Mouse (Mus musculus): ENCODE data around the gene Lclat1. TPM values are rescaled to one million over a fixed set of nuclear protein-coding genes. Genes with fewer than 3 reads are reported as not detected.
A peak's percentile ranks its signal among the peaks of the same experiment; 100 is the strongest.

Gene Lclat1
- total and polyA plus RNA-seq, 3 experiments = 6.3 to 9.6 (median 7.0) TPM

GRCm38 (mm10) chr17:73250488-73251141, 142.8 kb downstream of the Lclat1 start:
- H3K4me2 ChIP-seq (ENCODE audit: insufficient read depth, low read depth, poor library complexity, severe bottlenecking) = peak overlapping the region; percentile 60
- H3K9ac ChIP-seq (ENCODE audit: insufficient read depth, low read depth) = peak overlapping the region; percentile 25; the same call in 1 of the 2 replicates
- H3K27me3 ChIP-seq (replicated peaks) = no peaks in the 10 kb centered on the region
- peak; percentile 93 for DNase-seq (ENCODE audit: extremely low read depth)
- dilution Hi-C loops (cut with MboI; ENCODE audit: extremely low pct_ligation_motif_present, extremely low pct_unique_long_range_greater_than_20kb, low sequenced_read_pairs) (no loop called here), in situ Hi-C loops (cut with MboI; ENCODE audit: low pct_ligation_motif_present, low pct_unique_long_range_greater_than_20kb, low sequenced_read_pairs) (no loop called here)
- no peaks in the 10 kb centered on the region for H3K9me3 ChIP-seq (replicated peaks; ENCODE audit: low read length)
- peak overlapping the region in 1 of 3 experiments; percentile 13 for H3K4me3 ChIP-seq (replicated peaks in 1 of 3; ENCODE audit: low read depth in 2 of 3, low read length in 2 of 3, poor library complexity in 1 of 3)
- H3K4me1 ChIP-seq (ENCODE audit: control insufficient read depth in 1 of 2, insufficient read depth in 2 of 2) = peaks cover 21 to 75% of the 10 kb centered on the region in 2 experiments
- no peaks in the 10 kb centered on the region for H3K79me2 ChIP-seq (replicated peaks; ENCODE audit: control insufficient read depth, extremely low read depth, insufficient read depth, poor library complexity, severe bottlenecking)
- H3K36me3 ChIP-seq (replicated peaks in 1 of 2; ENCODE audit: control insufficient read depth in 1 of 2, insufficient read depth in 1 of 2, low read length in 1 of 2) = no peaks in the 10 kb centered on the region
- H3K27ac ChIP-seq (ENCODE audit: insufficient read depth, low read depth) = peak overlapping the region; percentile 96
- TF ChIP-seq CHD1 (IDR thresholded peaks at IDR 0.05; ENCODE audit: low read depth, low read length) (no peak), CTCF (conservative IDR thresholded peaks at IDR 0.05 in 1 of 2, IDR thresholded peaks at IDR 0.05 in 1 of 2; ENCODE audit: low read depth in 2 of 2, low read length in 2 of 2) (no peak), PAX5 (IDR thresholded peaks at IDR 0.05; ENCODE audit: low read length) (no peak), E2F4 (IDR thresholded peaks at IDR 0.05; ENCODE audit: insufficient replicate concordance, low read depth, low read length) (no peak), IRF4 (IDR thresholded peaks at IDR 0.05; ENCODE audit: low read depth, low read length) (peak; percentile 97), HCFC1 (IDR thresholded peaks at IDR 0.05; ENCODE audit: low read depth, low read length) (peak; percentile 52), RAD21 (IDR thresholded peaks at IDR 0.05; ENCODE audit: low read depth, low read length) (no peak; the same call in 1 of the 2 replicates), SMC3 (IDR thresholded peaks at IDR 0.05; ENCODE audit: low read depth, low read length) (no peak), JUN (IDR thresholded peaks at IDR 0.05; ENCODE audit: insufficient read depth, low read depth, low read length) (peak; percentile 79), NELFE (IDR thresholded peaks at IDR 0.05; ENCODE audit: low read depth, low read length) (peak; percentile 19; the same call in 1 of the 2 replicates), POLR2A (IDR thresholded peaks at IDR 0.05; ENCODE audit: low read depth, low read length) (peak; percentile 71), ZMIZ1 (IDR thresholded peaks at IDR 0.05; ENCODE audit: low read depth, low read length) (no peak; the same call in 1 of the 2 replicates), GABPA (IDR thresholded peaks at IDR 0.05; ENCODE audit: insufficient replicate concordance, low read depth, low read length) (no peak), ZNF384 (IDR thresholded peaks at IDR 0.05; ENCODE audit: low read depth, low read length) (no peak), ETS1 (conservative IDR thresholded peaks at IDR 0.05; ENCODE audit: low read depth, low read length) (peak; percentile 82), ELF1 (IDR thresholded peaks at IDR 0.05; ENCODE audit: low read depth, low read length) (peak; percentile 72), MEF2A (IDR thresholded peaks at IDR 0.05; ENCODE audit: borderline replicate concordance, low read depth, low read length) (peak; percentile 64), USF1 (IDR thresholded peaks at IDR 0.05; ENCODE audit: low read depth, low read length) (no peak), RCOR1 (conservative IDR thresholded peaks at IDR 0.05; ENCODE audit: low read depth, low read length) (no peak), ZC3H11A (IDR thresholded peaks at IDR 0.05; ENCODE audit: low read depth, low read length) (no peak), MAX (IDR thresholded peaks at IDR 0.05; ENCODE audit: low read length) (peak; percentile 57), SIN3A (IDR thresholded peaks at IDR 0.05; ENCODE audit: low read length) (peak; percentile 80), JUND (conservative IDR thresholded peaks at IDR 0.05; ENCODE audit: low read depth, low read length) (0 out of 2 replicates have a peak, but pooled peaks have one; percentile 28), UBTF (IDR thresholded peaks at IDR 0.05; ENCODE audit: low read depth, low read length) (no peak), TBP (conservative IDR thresholded peaks at IDR 0.05; ENCODE audit: low read depth, low read length) (peak; percentile 84; the same call in 1 of the 2 replicates), NRF1 (IDR thresholded peaks at IDR 0.05; ENCODE audit: low read depth, low read length) (no peak; the same call in 1 of the 2 replicates), KAT2A (IDR thresholded peaks at IDR 0.05; ENCODE audit: insufficient replicate concordance, low read length) (no peak), MAZ (IDR thresholded peaks at IDR 0.05; ENCODE audit: low read depth, low read length) (peak; percentile 89), EP300 (IDR thresholded peaks at IDR 0.05; ENCODE audit: low read length) (peak; percentile 80; the same call in 1 of the 2 replicates), MAFK (IDR thresholded peaks at IDR 0.05; ENCODE audit: insufficient replicate concordance, low read length) (no peak), USF2 (conservative IDR thresholded peaks at IDR 0.05; ENCODE audit: low read depth, low read length) (no peak), TCF12 (IDR thresholded peaks at IDR 0.05; ENCODE audit: low read depth, low read length) (peak; percentile 79), MYC (IDR thresholded peaks at IDR 0.05; ENCODE audit: low read depth, low read length) (peak; percentile 84), BHLHE40 (IDR thresholded peaks at IDR 0.05; ENCODE audit: low read depth, low read length) (0 out of 2 replicates have a peak, but pooled peaks have one; percentile 36), CHD2 (IDR thresholded peaks at IDR 0.05; ENCODE audit: low read length) (peak; percentile 54; the same call in 1 of the 2 replicates), MXI1 (IDR thresholded peaks at IDR 0.05; ENCODE audit: low read depth, low read length) (peak; percentile 83; the same call in 1 of the 2 replicates), POLR2AphosphoS2 (IDR thresholded peaks at IDR 0.05; ENCODE audit: low read depth, low read length) (no peak), ZKSCAN1 (IDR thresholded peaks at IDR 0.05; ENCODE audit: borderline replicate concordance, low read depth, low read length) (no peak)

Measured in CH12.LX (cell line).